Mouse (Mus musculus): ENCODE measurements at regions not wholly inside any gene's neighbourhood (a gene's known extent, or its start where the extent isn't known, plus 50 kb on each side); places are given as distances from the start of the nearest gene placed in this dataset.

GRCm38 (mm10) chr9:43498596-43498995 lies 187.9 kb downstream of the Trim29 start:
- WGBS = 87% methylated on average over 14 of the region's 14 CpGs
- Histone ChIP-seq H3K27ac (no peak overlapping the region), H3K27me3 (ENCODE audit: insufficient read depth, poor library complexity, severe bottlenecking) (no peaks in the 10 kb centered on the region), H3K9me3 (no peaks in the 10 kb centered on the region), H3K36me3 (no peaks in the 10 kb centered on the region), H3K4me1 (replicated peaks) (no peaks in the 10 kb centered on the region), H3K4me3 (no peak overlapping the region)
- no peak for DNase-seq (ENCODE audit: low spot score)

GRCm38 (mm10) chr9:43504270-43504932 lies 193.8 kb downstream of the Trim29 start:
- Histone ChIP-seq H3K4me1 (replicated peaks) (peaks cover 11% of the 10 kb centered on the region), H3K4me3 (no peak overlapping the region), H3K27ac (peak overlapping the region; percentile 13; the same call in 1 of the 2 replicates), H3K27me3 (ENCODE audit: insufficient read depth, poor library complexity, severe bottlenecking) (no peaks in the 10 kb centered on the region; the same call in 1 of the 2 replicates), H3K36me3 (no peaks in the 10 kb centered on the region), H3K9me3 (no peaks in the 10 kb centered on the region)
- WGBS = 65% methylated on average over 14 of the region's 14 CpGs
- no peak for DNase-seq (ENCODE audit: low spot score)

- Histone ChIP-seq H3K9me3 (no peaks in the 10 kb centered on the region), H3K27ac (no peak overlapping the region), H3K27me3 (ENCODE audit: insufficient read depth, poor library complexity, severe bottlenecking) (no peaks in the 10 kb centered on the region; the same call in 1 of the 2 replicates), H3K4me1 (replicated peaks) (peaks cover 11% of the 10 kb centered on the region), H3K4me3 (no peak overlapping the region), H3K36me3 (no peaks in the 10 kb centered on the region)
- DNase-seq (ENCODE audit: low spot score) = no peak
- 41% methylated on average over 4 of the region's 4 CpGs for WGBS
Observed at GRCm38 (mm10) chr9:43505856-43506255, 195.2 kb downstream of the Trim29 start.

- H3K4me1 ChIP-seq (replicated peaks) = peaks cover 11% of the 10 kb centered on the region
- no peaks in the 10 kb centered on the region for H3K9me3 ChIP-seq
- H3K27ac ChIP-seq = no peak overlapping the region
- peaks cover 2% of the 10 kb centered on the region for H3K27me3 ChIP-seq (ENCODE audit: insufficient read depth, poor library complexity, severe bottlenecking)
- no peaks in the 10 kb centered on the region for H3K36me3 ChIP-seq
- no peak overlapping the region for H3K4me3 ChIP-seq
- 62% methylated on average over 6 of the region's 6 CpGs for WGBS
- no peak for DNase-seq (ENCODE audit: low spot score)
Observed at GRCm38 (mm10) chr9:43506276-43506675, 195.6 kb downstream of the Trim29 start.

- H3K9me3 ChIP-seq = no peaks in the 10 kb centered on the region
- H3K4me3 ChIP-seq = no peak overlapping the region
- DNase-seq (ENCODE audit: low spot score) = no peak
Observed at GRCm38 (mm10) chr9:43512806-43513205, 202.2 kb downstream of the Trim29 start.

GRCm38 (mm10) chr9:43514731-43515458 lies 204.2 kb downstream of the Trim29 start:
- no peak overlapping the region for H3K4me3 ChIP-seq
- no peak for DNase-seq (ENCODE audit: low spot score)
- peaks cover 19% of the 10 kb centered on the region for H3K27me3 ChIP-seq (ENCODE audit: insufficient read depth, poor library complexity, severe bottlenecking)
- peaks cover 13% of the 10 kb centered on the region for H3K4me1 ChIP-seq (replicated peaks)
- no peaks in the 10 kb centered on the region for H3K9me3 ChIP-seq
- no peaks in the 10 kb centered on the region for H3K36me3 ChIP-seq
- no peak overlapping the region for H3K27ac ChIP-seq
- 88% methylated on average over 16 of the region's 16 CpGs for WGBS

More at GRCm38 (mm10) chr9:43512806-43513205, 202.2 kb downstream of the Trim29 start:
- Histone ChIP-seq H3K36me3 (no peaks in the 10 kb centered on the region), H3K4me1 (replicated peaks) (peaks cover 13% of the 10 kb centered on the region), H3K27ac (no peak overlapping the region), H3K27me3 (ENCODE audit: insufficient read depth, poor library complexity, severe bottlenecking) (peaks cover 19% of the 10 kb centered on the region)
- 46% methylated on average over 6 of the region's 6 CpGs for WGBS

GRCm38 (mm10) chr9:43520931-43521330 lies 210.3 kb downstream of the Trim29 start:
- H3K27me3 ChIP-seq (ENCODE audit: insufficient read depth, poor library complexity, severe bottlenecking) = no peaks in the 10 kb centered on the region
- no peak for DNase-seq (ENCODE audit: low spot score)
- 94% methylated on average over 3 of the region's 3 CpGs for WGBS
- no peaks in the 10 kb centered on the region for H3K36me3 ChIP-seq
- H3K4me3 ChIP-seq = no peak overlapping the region
- no peaks in the 10 kb centered on the region for H3K9me3 ChIP-seq
- no peak overlapping the region for H3K27ac ChIP-seq
- H3K4me1 ChIP-seq (replicated peaks) = peaks cover 18% of the 10 kb centered on the region

- 73% methylated on average over 4 of the region's 4 CpGs for WGBS
- H3K27ac ChIP-seq = peak overlapping the region; percentile 36; the same call in 1 of the 2 replicates
- H3K4me3 ChIP-seq = no peak overlapping the region
- no peaks in the 10 kb centered on the region for H3K36me3 ChIP-seq
- H3K27me3 ChIP-seq (ENCODE audit: insufficient read depth, poor library complexity, severe bottlenecking) = peaks cover 5% of the 10 kb centered on the region; the same call in 1 of the 2 replicates
- DNase-seq (ENCODE audit: low spot score) = no peak
- H3K4me1 ChIP-seq (replicated peaks) = peaks cover 25% of the 10 kb centered on the region
- H3K9me3 ChIP-seq = no peaks in the 10 kb centered on the region
Observed at GRCm38 (mm10) chr9:43524947-43525565, 214.4 kb downstream of the Trim29 start.

- DNase-seq (ENCODE audit: low spot score) = no peak
- no peaks in the 10 kb centered on the region for H3K9me3 ChIP-seq
- no peak overlapping the region for H3K4me3 ChIP-seq
- H3K36me3 ChIP-seq = no peaks in the 10 kb centered on the region
- H3K27ac ChIP-seq = no peak overlapping the region
- peaks cover 8% of the 10 kb centered on the region; the same call in 1 of the 2 replicates for H3K27me3 ChIP-seq (ENCODE audit: insufficient read depth, poor library complexity, severe bottlenecking)
- peaks cover 7% of the 10 kb centered on the region; the same call in 1 of the 2 replicates for H3K4me1 ChIP-seq (replicated peaks)
- 73% methylated on average over 2 of the region's 2 CpGs for WGBS
Observed at GRCm38 (mm10) chr9:43532187-43532586, 211.6 kb upstream of the Nectin1 start.

- 90% methylated on average over 7 of the region's 7 CpGs for WGBS
Observed at GRCm38 (mm10) chr9:43535967-43536366, 207.8 kb upstream of the Nectin1 start.

GRCm38 (mm10) chr9:43537121-43537520 lies 206.7 kb upstream of the Nectin1 start:
- no peaks in the 10 kb centered on the region for H3K9me3 ChIP-seq
- WGBS = 92% methylated on average over 11 of the region's 11 CpGs
- DNase-seq (ENCODE audit: low spot score) = no peak
- no peak overlapping the region for H3K27ac ChIP-seq
- no peaks in the 10 kb centered on the region for H3K36me3 ChIP-seq
- H3K4me3 ChIP-seq = no peak overlapping the region
- 0 out of 2 replicates have a peak, but pooled peaks cover 3% of the 10 kb centered on the region for H3K27me3 ChIP-seq (ENCODE audit: insufficient read depth, poor library complexity, severe bottlenecking)
- no peaks in the 10 kb centered on the region for H3K4me1 ChIP-seq (replicated peaks)

More at GRCm38 (mm10) chr9:43535967-43536366, 207.8 kb upstream of the Nectin1 start:
- no peaks in the 10 kb centered on the region for H3K36me3 ChIP-seq
- H3K4me1 ChIP-seq (replicated peaks) = no peaks in the 10 kb centered on the region
- 0 out of 2 replicates have a peak, but pooled peaks cover 3% of the 10 kb centered on the region for H3K27me3 ChIP-seq (ENCODE audit: insufficient read depth, poor library complexity, severe bottlenecking)
- no peaks in the 10 kb centered on the region for H3K9me3 ChIP-seq
- no peak overlapping the region for H3K4me3 ChIP-seq
- no peak overlapping the region for H3K27ac ChIP-seq
- no peak for DNase-seq (ENCODE audit: low spot score)

GRCm38 (mm10) chr9:43540131-43540530 lies 203.7 kb upstream of the Nectin1 start:
- peaks cover 4% of the 10 kb centered on the region for H3K4me1 ChIP-seq (replicated peaks)
- DNase-seq (ENCODE audit: low spot score) = no peak
- 0 out of 2 replicates have a peak, but pooled peaks cover 3% of the 10 kb centered on the region for H3K27me3 ChIP-seq (ENCODE audit: insufficient read depth, poor library complexity, severe bottlenecking)
- WGBS = 89% methylated on average over 3 of the region's 3 CpGs
- no peak overlapping the region for H3K4me3 ChIP-seq
- no peaks in the 10 kb centered on the region for H3K9me3 ChIP-seq
- H3K36me3 ChIP-seq = no peaks in the 10 kb centered on the region
- no peak overlapping the region for H3K27ac ChIP-seq

- 91% methylated on average over 8 of the region's 8 CpGs for WGBS
- no peak for DNase-seq (ENCODE audit: low spot score)
- H3K27ac ChIP-seq = no peak overlapping the region
- H3K36me3 ChIP-seq = no peaks in the 10 kb centered on the region
- no peak overlapping the region for H3K4me3 ChIP-seq
- no peaks in the 10 kb centered on the region for H3K27me3 ChIP-seq (ENCODE audit: insufficient read depth, poor library complexity, severe bottlenecking)
- H3K9me3 ChIP-seq = no peaks in the 10 kb centered on the region
- peaks cover 6% of the 10 kb centered on the region for H3K4me1 ChIP-seq (replicated peaks)
Observed at GRCm38 (mm10) chr9:43541234-43541633, 202.6 kb upstream of the Nectin1 start.

Data from hindbrain, embryonic 10.5 days (tissue).